Mouse (Mus musculus) brown adipose tissue, adult 24 weeks (tissue): ENCODE measurements at regions not wholly inside any gene's neighbourhood (a gene's known extent, or its start where the extent isn't known, plus 50 kb on each side); places are given as distances from the start of the nearest gene placed in this dataset.

Source experiments
- H3K27ac ChIP-seq: fragments of 200-500 bp; replicated peaks from 2 replicates; pipeline ENCODE4 v1.5.1; 2012; ENCODE audit warnings: low read depth, mild to moderate bottlenecking, low read length
- H3K4me1 ChIP-seq: fragments of 200-500 bp; 2 replicates; pipeline ENCODE4 v1.6.1; 2012; ENCODE audit warnings: low read length, mixed read lengths; ENCODE audit not compliant: control insufficient read depth, insufficient read depth, insufficient read length
- H3K4me3 ChIP-seq: fragments of 200-500 bp; 2 replicates; pipeline ENCODE4 v1.5.1; 2012; ENCODE audit warnings: low read depth, mild to moderate bottlenecking, low read length, moderate library complexity; ENCODE audit not compliant: insufficient read depth

- H3K4me3 ChIP-seq, result peak overlapping the region; percentile 36
- 0 out of 2 replicates have a peak, but pooled peaks cover 2% of the 10 kb centered on the region for H3K4me1 ChIP-seq
- no peak overlapping the region for H3K27ac ChIP-seq
Observed at GRCm38 (mm10) chr6:71012436-71012822, 56.1 kb downstream of the Foxi3 start.

DNA sequence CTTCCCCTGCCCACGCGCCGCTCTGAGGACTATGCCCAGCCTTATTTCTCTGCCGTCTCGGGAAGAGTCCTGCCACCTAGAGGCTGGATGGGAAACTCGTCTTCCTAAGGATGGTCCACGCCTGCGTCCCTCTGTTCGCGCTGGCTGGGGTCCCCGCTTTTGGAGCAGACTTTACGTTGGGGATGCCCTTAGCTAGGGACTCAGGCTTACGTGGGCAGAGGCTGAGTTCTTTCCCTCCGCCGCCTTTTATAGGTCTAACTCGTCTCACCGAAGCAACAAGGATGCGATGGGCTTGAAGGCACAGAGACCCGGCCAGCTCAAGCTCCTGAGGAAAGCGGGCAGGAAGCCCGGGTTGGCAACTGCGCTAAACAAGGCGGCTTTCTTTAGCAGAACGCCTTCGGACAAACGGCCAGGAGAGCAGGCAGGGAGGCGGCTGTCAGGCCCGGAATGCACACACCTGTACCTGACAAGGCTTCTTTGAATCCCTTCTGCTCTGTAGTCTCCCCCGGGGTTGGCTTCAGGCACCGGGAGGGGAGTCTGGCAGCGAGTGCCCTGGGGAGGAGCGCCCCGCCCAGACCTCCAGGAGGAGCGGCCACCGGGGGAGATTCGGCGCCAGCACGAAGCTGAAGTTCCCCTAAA is 56.6 kb downstream of the Foxi3 start:
- Histone ChIP-seq H3K27ac (no peak overlapping the region), H3K4me3 (peak overlapping the region; percentile 42), H3K4me1 (0 out of 2 replicates have a peak, but pooled peaks cover 2% of the 10 kb centered on the region)

DNA sequence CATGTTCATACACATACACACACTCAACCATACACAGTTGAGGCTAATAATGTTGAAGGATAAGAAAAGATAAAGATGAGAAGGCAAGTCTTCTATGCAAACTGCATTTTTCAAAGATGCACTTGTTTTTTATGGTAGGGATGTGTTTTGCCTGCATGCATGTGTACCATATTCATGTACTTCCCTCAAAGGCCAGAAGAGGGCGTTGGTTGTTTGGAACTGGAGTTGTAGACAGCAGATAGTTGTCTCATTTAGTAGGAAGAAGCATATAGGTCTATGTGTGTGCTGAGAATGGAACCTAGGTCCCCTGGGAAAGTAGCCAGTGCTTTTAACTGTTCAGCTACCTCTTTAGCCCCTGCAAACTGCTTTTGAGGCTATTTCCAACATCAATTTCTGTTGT is 60.1 kb downstream of the Foxi3 start:
- H3K4me1 ChIP-seq, result 0 out of 2 replicates have a peak, but pooled peaks cover 2% of the 10 kb centered on the region
- no peak overlapping the region for H3K27ac ChIP-seq
- H3K4me3 ChIP-seq, result no peak overlapping the region

- no peaks in the 10 kb centered on the region for H3K4me1 ChIP-seq
- H3K4me3 ChIP-seq, result no peak overlapping the region
- H3K27ac ChIP-seq, result no peak overlapping the region
Observed at GRCm38 (mm10) chr6:71021353-71021752, 65.0 kb downstream of the Foxi3 start.

- no peak overlapping the region for H3K4me3 ChIP-seq
- no peak overlapping the region for H3K27ac ChIP-seq
- no peaks in the 10 kb centered on the region for H3K4me1 ChIP-seq
Observed at GRCm38 (mm10) chr6:71025472-71025871, 69.1 kb downstream of the Foxi3 start.

- Histone ChIP-seq H3K4me1 (no peaks in the 10 kb centered on the region), H3K4me3 (no peak overlapping the region), H3K27ac (no peak overlapping the region)
Observed at GRCm38 (mm10) chr6:71029663-71030062, 73.3 kb downstream of the Foxi3 start.

DNA sequence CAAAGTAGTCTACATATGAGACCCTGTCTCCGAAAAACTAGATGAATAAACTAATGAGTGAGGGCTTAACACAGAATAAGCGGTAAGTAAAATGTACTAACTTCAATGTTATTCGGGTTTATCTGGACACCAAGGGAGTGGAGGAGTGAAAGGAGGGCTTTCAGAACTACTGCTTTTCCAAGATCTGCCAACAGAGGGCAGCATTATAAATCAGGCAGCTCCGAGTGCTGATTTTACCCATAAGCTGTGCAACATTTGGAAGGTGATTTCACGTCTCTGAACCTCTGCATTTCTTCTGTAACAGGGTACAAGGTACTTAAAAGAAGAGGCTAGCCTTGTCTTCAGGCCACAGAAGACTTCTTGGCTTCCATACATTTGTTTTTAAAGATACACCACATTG is 74.2 kb downstream of the Foxi3 start:
- Histone ChIP-seq H3K4me1 (no peaks in the 10 kb centered on the region), H3K4me3 (no peak overlapping the region), H3K27ac (no peak overlapping the region)

GRCm38 (mm10) chr6:71044241-71044640 is 87.9 kb downstream of the Foxi3 start:
- no peak overlapping the region for H3K4me3 ChIP-seq
- no peaks in the 10 kb centered on the region for H3K4me1 ChIP-seq
- H3K27ac ChIP-seq, result no peak overlapping the region

GRCm38 (mm10) chr6:71045261-71045660 is 88.9 kb downstream of the Foxi3 start:
- H3K4me3 ChIP-seq, result no peak overlapping the region
- no peaks in the 10 kb centered on the region for H3K4me1 ChIP-seq
- H3K27ac ChIP-seq, result no peak overlapping the region

DNA sequence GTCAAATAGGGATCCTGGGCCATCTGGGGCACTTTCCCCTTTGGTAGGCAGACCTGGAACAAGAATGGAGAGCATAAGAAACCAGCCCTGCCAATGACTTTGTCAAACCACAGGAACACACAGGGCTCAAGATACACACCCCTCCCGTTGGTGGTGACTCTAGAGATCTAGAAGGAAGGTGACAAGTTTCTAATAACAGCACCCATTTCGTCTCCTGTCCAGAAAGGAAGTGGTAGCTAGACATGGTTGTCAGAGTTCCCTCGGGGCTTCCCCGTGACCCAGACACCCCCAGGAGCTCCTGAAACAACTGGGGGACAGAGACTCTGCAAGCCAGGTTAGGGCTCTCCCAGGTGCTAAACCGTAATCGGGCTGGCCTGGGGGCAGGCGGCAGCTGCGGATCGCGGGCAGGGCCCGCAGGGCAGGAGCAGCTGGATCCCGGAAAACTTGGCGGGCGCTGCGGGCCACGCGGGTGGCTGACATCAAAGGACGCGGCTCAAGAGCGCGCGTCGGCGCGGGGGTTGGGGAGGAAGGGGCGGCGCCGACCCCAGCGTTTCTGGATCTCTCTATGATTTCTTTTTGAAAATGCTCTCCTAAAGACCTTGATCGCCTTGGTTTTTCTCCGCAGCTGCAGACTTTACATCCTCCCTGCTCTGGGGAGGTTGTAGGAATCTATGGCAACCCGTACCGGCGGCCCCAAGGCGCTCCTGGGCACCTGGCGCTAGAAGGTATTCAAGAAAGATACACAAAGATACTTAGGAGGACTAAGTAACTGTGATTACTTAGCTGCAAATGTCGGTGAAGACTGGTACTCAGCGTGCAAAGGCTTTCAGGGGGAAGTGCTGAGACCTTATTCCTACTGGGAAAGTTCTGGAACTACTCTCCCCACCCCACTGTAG is 92.1 kb downstream of the Foxi3 start:
- no peak overlapping the region for H3K27ac ChIP-seq
- peak overlapping the region; percentile 30 for H3K4me3 ChIP-seq
- no peaks in the 10 kb centered on the region for H3K4me1 ChIP-seq

- no peak overlapping the region for H3K4me3 ChIP-seq
- H3K27ac ChIP-seq, result no peak overlapping the region
- no peaks in the 10 kb centered on the region for H3K4me1 ChIP-seq
Observed at GRCm38 (mm10) chr6:71050248-71050647, 93.9 kb downstream of the Foxi3 start.

GRCm38 (mm10) chr6:71050754-71051213 is 93.5 kb downstream of the Thnsl2 start:
- no peaks in the 10 kb centered on the region for H3K4me1 ChIP-seq
- no peak overlapping the region for H3K4me3 ChIP-seq
- H3K27ac ChIP-seq, result no peak overlapping the region

DNA sequence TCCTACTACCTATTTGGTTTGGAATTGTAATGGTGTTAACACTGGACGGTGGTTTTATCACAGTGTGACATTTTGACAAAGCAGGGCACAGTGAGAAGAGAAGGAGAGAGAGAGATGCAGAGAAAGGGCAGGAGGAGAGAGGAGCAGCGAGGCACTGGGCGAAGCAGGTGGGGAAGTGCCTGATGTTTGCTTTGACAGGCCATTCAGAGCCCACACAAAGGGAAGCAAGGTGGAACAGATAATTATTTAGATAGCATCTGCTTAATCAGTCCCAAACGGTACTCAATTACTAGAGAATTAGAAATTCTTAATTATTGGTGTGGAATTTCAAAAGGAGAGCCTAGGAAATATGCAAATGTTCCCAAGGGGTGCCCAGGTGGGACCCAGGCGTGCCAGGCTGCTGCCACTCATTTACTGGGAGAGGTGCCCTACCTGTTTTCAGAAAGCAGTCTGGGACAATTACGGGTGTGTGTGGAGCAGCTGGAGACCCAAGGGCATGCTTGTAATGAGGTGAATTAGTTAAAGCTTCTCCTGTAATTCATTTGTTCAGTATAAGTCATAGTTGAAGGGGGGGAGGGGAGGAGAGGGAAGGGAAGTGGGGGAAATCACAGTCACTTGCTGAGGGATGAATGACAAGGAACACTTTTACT is 86.9 kb downstream of the Thnsl2 start:
- H3K4me1 ChIP-seq, result no peaks in the 10 kb centered on the region
- H3K27ac ChIP-seq, result no peak overlapping the region
- no peak overlapping the region for H3K4me3 ChIP-seq

DNA sequence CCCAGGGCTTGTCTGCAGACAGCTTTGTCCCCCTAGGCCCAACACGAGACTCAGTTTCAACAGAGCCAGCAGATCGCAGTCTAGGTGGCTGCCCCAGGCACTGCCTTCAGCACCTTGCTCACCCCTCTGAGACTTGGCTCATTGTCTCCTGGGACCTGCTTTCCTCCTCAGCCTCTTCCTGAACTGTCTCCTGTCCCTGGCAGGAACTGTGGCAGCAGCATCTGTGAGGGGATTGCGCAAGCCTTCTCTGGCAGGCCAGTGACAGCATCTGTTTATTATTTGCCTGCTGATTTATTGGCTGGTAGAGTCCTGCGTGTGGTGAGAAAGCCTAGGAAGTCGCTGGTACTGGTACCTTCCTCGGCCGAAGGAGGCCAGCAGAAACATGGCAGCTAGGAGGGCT is 84.1 kb downstream of the Thnsl2 start:
- no peak overlapping the region for H3K4me3 ChIP-seq
- no peaks in the 10 kb centered on the region for H3K4me1 ChIP-seq
- H3K27ac ChIP-seq, result no peak overlapping the region

DNA sequence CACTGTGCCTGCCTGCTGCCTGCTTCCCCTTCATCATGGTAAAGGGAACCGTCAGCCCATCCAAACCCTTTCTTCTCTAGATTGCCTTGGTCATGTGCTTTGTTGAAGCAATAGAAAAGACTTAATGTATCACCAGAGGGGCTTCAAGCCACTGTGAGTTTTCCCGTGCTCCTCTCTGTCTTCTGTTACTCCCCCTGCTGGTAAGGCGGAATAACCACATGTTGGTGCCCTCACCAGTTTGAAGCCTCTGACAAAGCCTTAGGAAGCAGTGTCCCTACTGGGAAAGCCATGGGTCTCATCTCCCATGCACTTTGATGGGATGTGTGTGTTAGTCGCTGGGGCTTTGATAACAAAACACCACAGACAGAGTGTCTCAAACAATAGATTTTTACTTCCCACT is 81.3 kb downstream of the Thnsl2 start:
- no peaks in the 10 kb centered on the region for H3K4me1 ChIP-seq
- H3K4me3 ChIP-seq, result no peak overlapping the region
- H3K27ac ChIP-seq, result no peak overlapping the region
